Mouse (Mus musculus): Measurements from ENCODE around the gene Cep89. TPM values are rescaled to one million over a fixed set of nuclear protein-coding genes. Genes with fewer than 3 reads are reported as not detected.

Cep89 gene
- total RNA-seq, 1 experiment from 2014 or later, result 51.8 TPM

GRCm38 (mm10) chr7:35460971-35461370 lies 64.1 kb downstream of the Cep89 start:
- no peak for ATAC-seq (ENCODE audit: extremely low read depth, insufficient number of reproducible peaks, low FRiP score, poor library complexity, severe bottlenecking)

DNA sequence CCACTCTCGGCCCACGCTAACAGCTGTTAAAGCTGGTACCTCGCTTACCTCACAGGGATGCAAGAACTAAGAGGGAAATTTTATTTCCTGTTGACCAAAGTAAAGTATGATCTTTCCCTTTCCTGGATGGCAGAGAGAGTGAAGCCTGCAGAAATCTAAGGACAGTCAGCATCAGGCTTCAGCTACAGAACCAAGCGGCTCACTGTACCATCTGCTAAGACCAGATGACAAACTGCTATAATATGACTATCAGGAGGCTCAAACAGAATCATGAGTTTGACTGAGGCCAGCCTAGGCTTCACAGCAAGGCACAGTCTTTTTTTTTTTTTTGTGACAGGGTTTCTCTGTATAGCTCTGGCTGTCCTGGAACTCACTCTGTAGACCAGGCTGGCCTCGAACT lies 68.2 kb downstream of the Cep89 start:
- ATAC-seq (ENCODE audit: extremely low read depth, insufficient number of reproducible peaks, low FRiP score, poor library complexity, severe bottlenecking), result no peak

DNA sequence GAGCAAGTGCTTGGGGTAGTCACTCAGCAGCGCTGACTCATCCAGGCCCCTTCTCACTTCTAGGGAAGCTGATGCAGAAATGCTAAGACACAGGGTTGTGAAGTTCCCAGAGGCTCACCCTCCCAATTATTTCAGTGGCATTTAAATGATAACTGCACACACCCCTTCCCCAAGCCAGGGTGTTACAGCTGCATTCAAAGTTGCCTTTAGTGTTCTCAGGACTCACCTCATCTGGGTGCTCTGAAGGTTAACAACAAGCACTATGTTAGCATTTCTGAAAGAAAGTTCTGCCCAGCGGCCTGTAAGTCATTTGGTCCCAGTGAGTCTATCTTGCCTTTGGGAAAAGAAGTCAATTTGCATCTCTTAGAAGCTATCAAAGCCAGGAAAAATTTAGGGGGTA lies 71.0 kb downstream of the Cep89 start:
- ATAC-seq (ENCODE audit: extremely low read depth, insufficient number of reproducible peaks, low FRiP score, poor library complexity, severe bottlenecking), result no peak

DNA sequence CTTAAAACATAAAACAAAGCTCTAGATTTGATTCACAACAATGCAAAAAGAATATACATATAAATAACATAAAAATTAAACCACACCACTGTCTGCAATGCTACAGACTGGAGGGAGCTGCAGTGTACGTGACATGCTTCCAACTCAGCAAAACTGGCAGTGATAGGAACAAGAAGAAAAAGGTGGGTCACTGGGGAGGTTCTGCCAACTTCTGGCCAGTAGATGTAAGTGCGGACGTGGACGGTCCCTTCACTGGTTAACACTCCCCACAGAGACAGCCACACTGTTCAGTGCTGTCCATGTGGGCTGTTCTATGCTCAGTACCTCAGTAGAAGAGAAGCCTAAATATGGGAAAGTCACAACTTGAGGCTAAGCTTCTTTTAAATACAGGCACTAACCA lies 74.0 kb downstream of the Cep89 start:
- no peak for ATAC-seq (ENCODE audit: extremely low read depth, insufficient number of reproducible peaks, low FRiP score, poor library complexity, severe bottlenecking)

DNA sequence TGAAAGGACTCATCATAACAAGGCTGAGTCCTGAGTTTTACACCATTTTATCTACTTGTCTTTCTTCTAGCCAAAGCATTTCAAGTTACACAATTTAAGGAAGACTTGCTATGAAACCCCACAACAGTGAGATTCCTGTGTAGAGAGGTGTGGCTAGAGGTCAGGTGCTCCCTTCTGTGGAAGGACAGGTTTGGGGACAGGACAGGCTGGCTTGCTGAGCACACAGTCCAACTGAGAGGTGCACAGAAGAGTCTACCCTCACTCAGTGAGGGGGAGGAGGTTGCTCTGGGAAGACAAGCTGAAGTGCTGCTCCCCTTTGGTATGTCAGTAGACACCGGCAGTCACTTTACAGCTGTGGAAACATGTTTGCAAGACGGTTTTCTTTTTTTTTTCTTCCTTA lies 79.6 kb downstream of the Cep89 start:
- ATAC-seq (ENCODE audit: extremely low read depth, insufficient number of reproducible peaks, low FRiP score, poor library complexity, severe bottlenecking), result no peak

DNA sequence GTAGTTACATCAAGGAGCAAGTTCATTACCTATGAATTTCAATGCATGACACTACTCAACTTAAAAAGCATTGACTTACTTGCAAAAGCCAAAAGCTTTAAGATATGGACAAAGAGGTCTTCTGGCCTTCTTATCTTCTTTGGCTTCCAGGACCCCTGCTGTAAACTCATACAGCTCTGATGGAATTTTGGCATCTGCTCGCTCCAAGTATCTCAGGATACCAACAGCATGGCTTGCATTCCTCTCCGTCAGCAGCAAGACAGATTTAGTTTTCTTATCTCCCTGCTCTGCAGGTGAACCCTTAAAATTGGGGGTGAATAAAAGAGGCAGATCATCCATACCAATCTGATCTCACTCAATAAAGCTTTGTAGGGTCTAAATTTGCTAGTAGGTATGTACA lies 88.3 kb downstream of the Cep89 start:
- ATAC-seq (ENCODE audit: extremely low read depth, insufficient number of reproducible peaks, low FRiP score, poor library complexity, severe bottlenecking), result no peak

DNA sequence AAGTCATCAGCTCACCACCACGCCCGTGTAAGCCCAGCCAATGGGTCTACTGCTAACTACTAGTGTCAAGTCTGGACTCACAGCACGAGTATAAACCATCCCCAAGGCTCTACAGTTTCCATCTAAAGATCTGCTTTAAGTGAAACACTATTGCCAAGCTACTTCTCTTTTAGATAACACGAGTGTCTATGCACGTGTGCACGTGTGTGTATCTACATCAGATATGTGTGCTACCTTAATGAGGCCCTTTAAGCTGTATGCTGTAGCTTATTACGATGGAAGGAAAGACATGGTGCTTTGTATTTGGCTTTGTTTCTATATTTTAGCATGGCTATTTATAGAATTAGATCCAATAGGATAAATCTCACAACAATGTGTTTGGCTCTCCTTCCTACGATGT lies 89.7 kb downstream of the Cep89 start:
- no peak for ATAC-seq (ENCODE audit: extremely low read depth, insufficient number of reproducible peaks, low FRiP score, poor library complexity, severe bottlenecking)

Other genes with a start within 250 kb of the Cep89 start
- gene Slc7a10, start 210.7 kb upstream of the Cep89 start, total RNA-seq (2017), result not detected in 2 replicates
- not detected in 2 replicates for gene Lrp3, start 181.5 kb upstream of the Cep89 start, total RNA-seq (2017)
- 14.1 and 14.9 TPM in 2 replicates for gene Gpatch1, start 78.6 kb upstream of the Cep89 start, total RNA-seq (2017)
- gene Rhpn2, start 62.9 kb upstream of the Cep89 start, total RNA-seq (2017), result 1.5 and 1.9 TPM in 2 replicates
- gene Faap24, start 199 bp upstream of the Cep89 start, total RNA-seq (2017), result 11.2 and 14.1 TPM in 2 replicates
- gene Slc7a9, start 51.8 kb downstream of the Cep89 start, total RNA-seq (2017), result not detected in 2 replicates
- not detected in 2 replicates for gene Tdrd12, start 140.7 kb downstream of the Cep89 start, total RNA-seq (2017)
- 6.1 and 6.4 TPM in 2 replicates for gene Nudt19, start 159.3 kb downstream of the Cep89 start, total RNA-seq (2017)
- 0.12 TPM in 1 of 2 replicates, not detected in the other for gene Rgs9bp, start 188.5 kb downstream of the Cep89 start, total RNA-seq (2017)
- gene Ankrd27, start 189.2 kb downstream of the Cep89 start, total RNA-seq (2017), result 21.1 and 21.7 TPM in 2 replicates

All from neutrophil, adult 5-6 weeks (primary cell).